Mouse (Mus musculus) MEL-GATA-1-ER (cell line): Measurements from ENCODE around the gene Mgll.

ENCODE experiments used
- DNase-seq: peaks from one replicate; pipeline ENCODE4 v3.0.0-alpha.2; 2012; ENCODE audit warnings: low read depth; ENCODE audit errors: extremely low read depth

The Mgll gene

DNA sequence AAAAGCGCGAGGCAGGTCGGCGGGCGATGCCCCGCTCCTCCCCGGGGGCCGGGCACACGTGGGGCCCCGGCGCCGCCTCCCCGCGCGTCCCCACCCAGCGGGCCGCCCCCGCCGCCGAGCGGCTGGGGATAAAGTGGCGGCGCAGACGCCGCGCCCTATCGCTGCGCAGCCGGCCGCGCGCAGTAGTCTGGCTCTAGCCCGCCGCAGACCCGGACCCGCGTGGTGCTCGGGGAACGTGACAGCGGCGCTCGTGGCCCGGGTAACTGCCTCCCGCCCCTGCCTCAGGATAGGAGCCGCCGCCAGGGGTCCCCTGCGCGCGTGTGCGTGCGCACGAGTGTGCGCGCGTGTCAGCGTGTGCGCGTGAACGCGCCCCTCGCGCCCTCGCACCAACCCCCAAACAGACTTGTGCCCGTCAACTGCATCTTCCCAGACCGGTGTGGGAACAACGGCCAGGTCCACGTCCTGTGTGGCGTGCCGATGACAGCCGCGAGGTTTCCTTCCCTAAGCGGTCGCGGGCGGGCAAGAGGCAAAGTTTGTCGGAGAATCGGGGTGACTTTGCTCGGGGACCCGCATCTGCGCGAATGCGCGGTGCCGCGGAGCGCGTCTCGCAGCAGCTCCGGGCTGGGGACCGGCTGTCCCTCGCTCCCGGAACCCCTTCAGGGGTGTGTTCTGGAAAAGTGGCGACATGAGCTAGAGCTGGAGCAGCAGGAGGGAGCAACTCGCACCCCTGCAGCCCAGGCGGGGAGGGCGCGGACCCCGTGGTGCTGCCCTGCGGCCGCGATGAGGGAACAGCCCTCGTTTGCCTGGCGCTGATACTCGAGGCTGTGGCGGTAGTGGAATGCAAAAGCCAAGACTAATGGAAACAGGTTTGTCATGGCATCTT lies at the start of gene Mgll:
Gene Mgll, plus strand, starts transcription at position 100 of the 883 bp plus-strand sequence.
- DNase-seq = no peak

DNA sequence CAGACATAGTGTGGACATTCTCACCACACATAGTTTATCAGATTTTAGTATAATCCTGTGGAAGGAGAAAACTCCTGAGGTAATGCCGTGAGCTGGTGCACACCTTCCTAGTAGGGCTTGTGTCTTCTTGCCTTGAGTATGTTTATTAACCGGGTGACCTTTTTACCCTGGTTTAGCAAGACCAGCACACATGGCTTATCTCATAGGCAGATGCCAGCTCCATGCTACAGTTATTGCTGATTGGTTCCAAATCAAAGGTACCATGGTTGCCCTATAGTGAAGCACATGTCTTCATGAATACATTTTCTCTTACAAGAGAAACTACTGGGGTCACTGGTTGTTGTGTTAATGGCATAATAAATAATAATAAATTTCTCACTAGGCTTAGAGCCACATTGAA lies 48.4 kb upstream of the Mgll start:
- no peak for DNase-seq

DNA sequence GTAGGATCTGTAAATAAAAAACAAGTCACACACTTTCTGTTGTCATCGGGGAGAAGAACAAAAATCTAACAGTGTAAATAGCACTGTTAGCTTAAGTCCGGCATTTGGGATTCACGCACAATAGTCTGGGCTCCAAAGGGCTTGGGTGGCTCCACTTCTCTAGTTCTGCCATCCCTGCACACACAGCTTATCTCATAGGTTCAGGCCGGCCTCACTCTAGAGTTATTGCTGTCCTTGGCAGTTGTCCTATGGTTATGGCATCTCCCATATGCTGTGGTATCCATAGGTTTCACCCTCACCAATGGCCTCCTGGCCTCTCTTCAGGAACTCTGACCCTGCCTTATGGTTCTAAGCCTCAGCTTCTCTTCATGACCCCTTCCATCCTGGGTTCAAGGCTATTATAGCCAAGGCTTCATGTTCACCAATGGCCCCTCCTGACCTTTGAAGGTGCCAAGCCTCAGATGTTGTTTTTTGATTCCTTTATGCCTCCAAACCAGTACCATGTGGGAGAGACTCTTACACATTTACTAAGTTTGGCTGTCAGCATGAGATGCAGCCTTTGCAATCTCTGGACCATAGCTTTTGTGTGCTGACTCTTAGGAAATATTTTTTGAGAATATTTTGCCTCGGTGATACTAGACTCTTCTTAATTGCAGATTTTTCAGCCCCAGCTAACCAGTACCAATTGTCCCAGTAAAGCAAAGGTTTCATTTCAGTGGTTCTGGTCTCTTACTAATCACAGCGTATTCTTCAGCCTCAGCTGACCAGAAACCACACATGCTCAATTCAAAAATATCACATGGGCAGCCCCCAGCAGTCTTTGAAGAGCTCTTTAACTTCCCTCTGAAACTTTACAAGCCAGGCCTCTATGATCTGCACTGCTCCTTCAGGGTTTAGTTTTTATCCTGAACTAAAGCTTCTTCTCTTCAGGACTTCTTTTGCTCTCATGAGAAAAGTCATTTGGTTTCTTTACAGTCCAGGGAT lies 47.2 kb upstream of the Mgll start:
- DNase-seq = no peak

DNA sequence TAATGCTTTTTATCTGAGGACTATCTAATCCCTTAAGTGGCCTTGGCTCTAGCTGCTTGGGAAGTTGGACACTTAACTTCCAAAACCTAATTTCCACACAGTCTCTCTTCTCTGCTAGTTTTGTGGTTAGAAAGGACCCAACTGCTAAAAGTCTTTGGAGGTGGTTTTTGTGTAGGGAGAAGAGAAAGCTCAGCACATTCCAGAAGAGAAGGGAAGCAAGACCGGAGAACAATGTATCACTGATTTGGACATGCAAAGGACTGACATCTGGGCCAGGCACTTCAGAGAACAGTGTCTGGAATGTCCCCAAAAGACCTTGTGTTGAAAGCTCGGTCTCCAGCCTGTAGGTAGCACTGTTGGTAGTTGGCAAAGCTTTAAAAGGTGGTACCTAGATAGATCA lies 46.5 kb upstream of the Mgll start:
- no peak for DNase-seq

DNA sequence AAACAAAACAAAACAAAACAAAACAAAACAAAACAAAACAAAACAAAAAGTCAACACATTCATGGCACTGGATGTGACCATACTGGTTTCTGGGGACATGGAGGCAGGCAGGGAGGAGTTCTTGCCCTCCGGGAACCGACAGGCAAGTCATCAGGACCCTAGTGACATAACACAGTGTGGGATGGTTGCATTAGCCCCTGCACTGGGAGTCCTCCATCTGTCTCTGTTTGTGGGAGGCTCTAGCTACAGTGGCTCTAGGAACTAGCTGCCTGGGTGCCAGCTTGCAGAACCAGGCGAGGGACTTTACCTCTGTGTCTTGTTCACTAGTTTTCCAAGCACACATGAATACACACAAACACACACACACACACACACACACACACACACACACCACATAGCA lies 43.2 kb upstream of the Mgll start:
- no peak for DNase-seq

DNA sequence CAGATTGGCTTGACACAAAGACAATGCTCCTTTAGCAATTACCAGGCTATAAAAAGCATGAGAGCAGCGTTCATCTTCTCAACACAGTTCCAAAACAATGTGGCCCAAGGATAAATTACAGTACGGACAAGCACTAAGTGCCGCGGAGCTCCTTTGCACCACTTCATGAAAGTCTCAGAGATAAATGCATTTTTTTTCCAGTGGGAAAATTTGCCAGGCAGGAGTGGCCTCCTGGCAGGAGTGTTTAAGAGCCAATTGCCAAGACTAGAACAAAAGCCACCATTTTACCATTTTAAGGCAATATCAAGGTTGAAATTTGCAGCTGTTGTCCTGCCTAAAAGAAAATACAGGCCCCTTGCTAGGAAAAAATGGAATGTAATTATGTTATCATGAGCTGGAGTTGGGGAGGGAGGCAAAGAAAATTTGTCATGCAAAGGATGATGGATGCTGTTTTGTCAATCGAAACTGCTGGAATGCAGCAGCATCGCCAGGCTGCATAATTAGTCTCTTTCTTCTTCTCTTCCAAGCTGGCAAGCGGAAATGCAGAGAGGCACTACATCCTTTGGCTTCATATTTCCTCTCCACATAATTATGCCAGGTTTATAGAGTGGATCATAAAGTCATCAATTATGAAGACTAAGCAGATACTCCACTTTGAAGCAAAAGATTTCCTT lies 40.7 kb upstream of the Mgll start:
- DNase-seq = no peak

DNA sequence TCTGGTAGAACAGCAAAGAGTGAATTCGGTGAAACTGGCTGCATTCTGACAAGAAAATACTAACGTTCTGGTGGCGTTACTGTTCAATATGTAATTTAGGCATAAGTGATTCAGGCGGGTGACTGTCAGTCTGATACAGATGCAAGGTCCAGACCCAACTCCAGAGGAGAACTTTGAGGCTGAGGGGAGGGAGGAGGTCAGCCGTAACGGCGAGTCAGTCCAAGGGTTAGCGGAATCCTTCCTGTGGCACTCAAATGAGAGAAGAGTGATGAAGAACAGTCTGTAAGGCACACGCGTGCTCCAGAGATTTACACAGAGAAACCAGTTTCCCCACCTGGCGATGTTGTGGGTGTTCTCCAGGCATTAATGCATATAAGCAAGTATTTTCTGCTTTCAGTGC lies 36.0 kb upstream of the Mgll start:
- no peak for DNase-seq

DNA sequence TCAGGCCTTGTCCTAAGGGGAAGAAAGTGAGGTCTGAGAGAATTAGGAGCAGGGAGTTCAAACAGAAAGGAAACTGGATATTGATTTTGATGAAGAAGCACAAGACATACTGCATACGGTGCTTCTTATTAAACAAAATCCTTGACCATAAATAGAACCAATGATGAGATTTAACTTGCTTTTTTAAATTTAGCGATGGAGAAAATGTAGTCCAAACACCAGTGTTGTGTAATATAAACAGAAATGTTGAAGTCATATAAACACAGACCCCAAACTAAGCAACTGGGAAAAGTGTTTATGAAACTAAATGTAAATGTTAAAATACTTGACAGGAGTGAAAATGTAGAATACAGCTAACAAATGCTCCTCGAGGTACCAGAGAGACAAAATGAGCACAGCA lies 35.5 kb upstream of the Mgll start:
- no peak for DNase-seq

DNA sequence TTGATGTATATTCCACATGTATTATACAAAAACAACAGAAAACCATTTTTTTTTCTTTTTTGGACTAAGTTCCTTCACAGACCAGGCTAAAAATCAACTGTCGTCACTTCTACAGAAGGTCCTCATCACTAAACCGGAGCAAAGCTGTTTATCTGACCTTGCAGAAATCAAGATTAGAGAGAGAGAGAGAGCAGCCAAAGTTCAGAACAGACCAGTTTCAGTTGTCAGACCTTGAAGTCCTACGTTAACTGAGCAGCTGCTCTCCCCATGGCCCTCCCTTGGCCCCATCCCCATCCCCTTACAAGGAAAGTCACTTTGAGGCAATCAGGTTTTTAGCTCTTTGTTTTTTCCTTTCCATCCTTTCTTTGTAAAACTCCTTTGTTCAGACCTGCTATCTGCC lies 34.0 kb upstream of the Mgll start:
- DNase-seq = no peak

DNA sequence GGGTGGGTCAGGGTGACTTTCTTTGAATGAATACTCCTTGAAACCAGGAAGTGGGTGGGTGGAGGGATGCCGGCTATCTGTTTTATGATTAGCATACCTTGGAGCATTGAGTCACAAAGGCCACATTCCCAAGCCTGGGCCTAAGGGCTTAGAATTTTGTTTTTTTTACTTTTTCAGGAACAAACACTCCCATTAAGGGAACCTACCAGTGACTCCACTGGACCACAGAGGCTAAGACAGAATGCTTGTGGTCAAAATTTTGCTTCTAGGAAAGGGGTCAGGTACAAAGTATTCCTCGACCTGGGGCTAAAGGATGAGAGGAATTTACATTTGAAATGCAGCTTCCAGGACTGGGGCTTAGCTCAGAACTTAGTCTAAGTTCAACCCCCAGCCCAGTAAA lies 32.9 kb upstream of the Mgll start:
- DNase-seq = no peak

DNA sequence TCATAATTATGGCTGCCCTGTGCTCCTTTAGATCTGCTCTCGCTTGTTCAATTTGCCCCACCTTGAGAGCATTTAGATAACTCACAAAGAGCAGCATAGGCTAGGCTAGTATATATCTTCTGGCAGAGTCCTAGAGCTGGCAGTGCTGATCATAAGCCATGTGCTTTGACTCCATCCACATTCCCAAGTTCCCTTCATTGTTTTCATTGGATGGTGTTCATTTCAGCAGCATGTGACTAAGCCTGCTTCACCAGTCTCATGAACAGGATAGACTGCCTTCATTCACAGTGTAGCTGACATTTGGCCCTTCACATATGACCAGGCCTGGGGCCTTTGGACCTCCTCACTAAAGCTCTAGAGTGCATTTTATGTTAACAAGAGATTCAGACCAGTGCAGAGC lies 21.3 kb upstream of the Mgll start:
- no peak for DNase-seq

DNA sequence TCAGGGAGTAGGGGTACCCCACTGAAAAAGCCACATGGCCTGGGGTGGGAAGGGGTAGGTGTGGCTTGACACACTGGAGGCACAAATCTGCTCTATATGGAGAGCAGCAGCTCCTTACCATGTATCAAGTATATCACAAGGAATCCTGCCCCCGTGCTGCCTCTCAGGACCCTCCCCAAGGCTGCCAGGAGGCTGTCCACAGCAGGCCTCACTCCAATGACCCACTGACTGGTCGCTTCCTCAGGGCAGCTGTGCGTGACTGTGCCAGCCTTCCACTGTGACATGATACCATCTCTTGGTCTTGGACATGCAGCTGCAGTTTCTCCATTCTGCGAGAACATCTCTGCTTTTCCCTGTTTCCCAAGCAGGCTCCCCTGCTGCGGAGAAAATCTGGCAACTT lies 20.5 kb upstream of the Mgll start:
- DNase-seq = no peak

DNA sequence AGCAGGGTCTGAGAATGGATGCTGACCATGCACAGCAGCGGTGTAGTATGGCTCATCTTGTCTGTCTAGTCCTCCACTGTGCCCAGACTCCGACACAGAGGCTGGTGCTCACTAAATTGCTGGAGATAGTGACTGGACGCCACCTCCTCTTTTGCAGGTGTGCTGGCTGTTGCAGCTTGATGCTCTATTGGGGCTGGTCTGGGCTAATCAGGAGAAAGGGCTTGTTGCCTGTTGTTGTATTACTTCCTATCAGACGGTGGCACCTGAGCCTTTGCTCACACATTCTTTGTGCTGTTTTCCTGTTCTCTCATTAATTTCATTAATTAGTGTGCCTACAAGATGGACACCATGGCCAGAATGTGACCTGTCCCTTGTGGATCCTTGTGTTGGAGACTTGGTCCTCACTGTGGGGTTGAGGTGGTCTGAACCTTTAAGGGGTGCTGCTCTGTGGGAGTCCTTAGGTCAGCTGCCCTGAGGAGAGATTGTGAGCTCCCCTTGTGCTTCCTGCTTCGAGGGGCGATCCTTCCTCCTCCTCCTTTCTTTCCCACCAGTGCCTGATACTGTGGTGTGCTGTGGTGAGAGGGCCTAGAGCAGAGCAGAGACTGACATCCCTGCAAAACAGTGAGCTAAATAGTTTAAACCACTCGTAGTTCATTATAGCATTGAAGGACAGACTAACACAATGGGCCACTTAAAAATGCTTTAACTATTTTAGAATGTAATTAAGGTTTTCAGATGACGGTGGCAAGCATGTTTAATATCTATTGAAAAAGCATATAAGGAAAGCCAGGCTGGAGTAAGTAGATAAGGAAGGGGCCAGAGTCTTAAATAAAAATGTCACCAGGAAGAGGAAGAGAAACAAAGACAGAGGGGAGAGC lies 15.6 kb upstream of the Mgll start:
- peak; percentile 63 for DNase-seq

DNA sequence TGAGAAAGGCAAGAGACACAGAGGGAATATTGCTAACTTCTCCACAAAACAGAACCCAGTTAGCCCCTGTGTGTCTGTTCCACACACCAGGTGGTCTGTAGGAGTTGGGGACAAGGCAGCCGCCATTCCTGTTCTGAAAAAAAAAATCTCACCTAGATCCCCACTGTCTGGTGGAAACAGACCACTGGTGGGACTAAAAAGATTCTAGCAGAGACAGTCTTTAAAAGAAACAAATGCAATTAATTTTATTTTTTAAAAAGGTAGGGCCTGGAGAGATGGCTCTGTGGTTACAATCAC lies 15.0 kb upstream of the Mgll start:
- no peak for DNase-seq

DNA sequence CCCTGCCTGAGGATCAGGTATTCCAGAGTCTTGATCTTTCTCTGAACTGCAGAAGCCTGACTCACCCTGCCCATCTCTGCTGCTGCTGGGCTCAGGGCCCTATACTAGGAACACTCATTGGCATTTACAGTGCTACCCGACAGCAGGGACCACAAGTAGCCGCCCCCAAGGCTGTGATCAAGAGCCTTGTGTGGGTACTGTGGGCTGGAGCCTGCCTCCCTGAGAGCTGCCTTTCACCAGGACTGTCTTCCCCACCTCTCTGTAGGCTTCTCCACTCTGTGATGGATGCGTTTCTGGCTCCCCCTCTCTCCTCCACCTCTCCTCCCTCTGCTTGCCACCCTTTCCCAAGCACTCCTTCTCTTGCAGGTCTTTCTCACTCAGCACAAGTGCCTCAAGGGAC lies 12.9 kb upstream of the Mgll start:
- DNase-seq = no peak

DNA sequence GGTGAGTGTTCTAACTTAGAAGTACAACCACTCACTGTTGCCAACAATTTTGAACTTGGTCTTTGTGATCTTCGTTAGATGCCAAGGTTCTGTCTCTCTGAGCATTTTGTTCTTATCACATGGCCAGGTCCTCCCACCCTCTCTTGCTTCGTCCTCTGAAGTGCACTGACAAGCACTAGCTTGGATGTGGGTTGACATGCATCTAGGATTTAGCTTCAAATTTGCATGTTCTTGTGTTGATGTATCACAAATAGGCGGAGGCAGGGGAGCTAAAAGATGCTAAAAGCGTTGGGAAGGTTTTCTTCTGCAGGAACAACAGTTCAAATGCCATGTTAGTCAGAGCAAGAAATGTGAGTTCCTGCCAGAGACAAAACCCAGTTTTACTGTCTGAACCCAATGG lies 12.1 kb upstream of the Mgll start:
- no peak for DNase-seq

DNA sequence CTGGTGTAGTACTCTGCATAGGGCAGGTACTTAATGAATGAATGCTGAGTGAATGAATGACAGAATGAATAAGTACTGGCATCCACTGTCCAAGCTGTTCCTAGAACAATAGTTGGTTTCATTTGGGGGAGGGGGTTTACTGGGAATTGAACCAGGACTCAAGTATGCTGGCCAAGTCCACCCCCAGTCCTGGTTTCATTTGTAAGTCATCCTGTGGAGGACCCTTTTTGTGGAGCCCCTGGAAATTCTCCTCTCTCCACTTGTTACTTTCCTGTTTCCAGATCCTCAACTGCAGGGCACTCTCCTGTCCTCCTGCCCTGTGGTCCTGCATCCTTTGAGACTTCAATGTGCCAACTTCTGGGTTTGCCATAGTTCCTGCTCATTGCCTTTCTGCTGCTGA lies 10.9 kb upstream of the Mgll start:
- DNase-seq = no peak

DNA sequence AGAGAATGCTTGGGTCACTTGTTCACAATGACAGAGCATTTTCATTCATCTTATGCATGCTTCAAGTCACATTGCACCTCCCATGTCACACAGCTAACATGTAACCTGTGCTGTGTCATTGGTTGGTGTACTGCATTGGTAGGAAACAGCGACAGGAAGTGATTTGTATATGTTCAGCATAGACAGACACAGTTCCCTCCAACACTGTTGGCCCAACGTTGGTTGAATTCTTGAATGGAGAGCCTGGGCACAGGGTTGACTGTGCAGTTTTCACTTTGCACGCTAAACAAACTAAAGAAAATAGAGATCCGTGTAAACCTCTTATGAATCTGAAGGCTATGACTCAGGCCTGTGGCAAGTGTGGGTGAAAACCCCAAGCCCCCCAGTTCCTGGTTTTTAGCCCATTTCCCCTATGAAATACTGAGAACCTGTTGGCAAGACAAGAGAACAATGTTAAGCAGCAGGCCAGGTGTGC lies 10.0 kb upstream of the Mgll start:
- no peak for DNase-seq

DNA sequence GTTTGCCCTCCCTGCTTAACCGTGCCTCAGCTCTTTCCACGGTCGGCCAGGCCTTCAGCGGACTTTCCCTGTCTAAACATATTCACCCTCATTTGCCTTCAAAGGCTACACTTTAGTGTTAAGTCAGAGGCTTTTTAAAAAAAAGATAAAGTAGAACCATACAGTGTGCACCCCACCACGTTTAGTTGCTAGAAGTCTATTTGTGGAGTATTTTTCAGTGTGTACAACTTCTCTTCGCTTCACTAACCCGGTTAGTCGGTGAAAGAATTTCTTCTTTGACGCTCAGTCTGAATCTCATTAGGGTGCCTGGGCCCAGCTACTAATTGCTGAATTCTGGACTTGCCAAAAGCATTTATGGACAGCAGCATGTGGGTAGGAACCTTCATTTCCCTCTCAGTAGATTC lies 8.8 kb upstream of the Mgll start:
- DNase-seq = no peak

DNA sequence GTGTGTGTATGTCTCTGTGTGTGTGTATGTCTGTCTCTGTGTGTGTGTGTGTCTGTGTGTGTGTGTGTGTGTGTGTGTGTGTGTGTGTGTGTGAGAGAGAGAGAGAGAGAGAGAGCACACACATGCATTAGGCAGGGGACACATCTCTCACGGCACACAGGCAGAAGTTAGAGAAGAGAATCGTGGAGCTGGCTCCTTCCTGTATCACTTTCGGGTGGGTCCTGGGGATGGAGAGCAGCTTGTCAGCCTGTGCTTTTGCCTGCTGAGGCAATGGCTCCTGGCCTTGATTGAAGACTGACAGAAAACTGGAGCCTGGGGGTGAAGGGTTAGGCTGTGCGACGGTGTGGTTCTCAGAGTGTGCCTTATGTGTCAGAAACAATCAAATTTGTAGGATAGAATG lies 8.2 kb upstream of the Mgll start:
- no peak for DNase-seq
